Mouse (Mus musculus) ES-E14 (cell line): Measurements from ENCODE around the gene Phactr2.

Experiments
- CHD2 ChIP-seq: IDR thresholded peaks from 2 replicates; pipeline ENCODE4 v1.6.1; 2014; ENCODE audit warnings: mild to moderate bottlenecking, low read depth, low read length, inconsistent platforms
- HCFC1 ChIP-seq: IDR thresholded peaks from 2 replicates; pipeline ENCODE4 v1.6.1; 2012; ENCODE audit warnings: low read length, inconsistent platforms, borderline replicate concordance; ENCODE audit not compliant: insufficient read depth
- MAFK ChIP-seq: IDR thresholded peaks from 2 replicates; pipeline ENCODE4 v1.6.1; 2014; ENCODE audit warnings: mild to moderate bottlenecking, low read depth, low read length, inconsistent platforms; ENCODE audit not compliant: insufficient read depth
- ZC3H11A ChIP-seq: IDR thresholded peaks from 2 replicates; pipeline ENCODE4 v1.6.1; 2012; ENCODE audit warnings: low read depth, mild to moderate bottlenecking, inconsistent platforms, low read length, borderline replicate concordance
- ZNF384 ChIP-seq: IDR thresholded peaks from 2 replicates; pipeline ENCODE4 v1.6.1; 2012; ENCODE audit warnings: low read depth, low read length, inconsistent platforms

DNA sequence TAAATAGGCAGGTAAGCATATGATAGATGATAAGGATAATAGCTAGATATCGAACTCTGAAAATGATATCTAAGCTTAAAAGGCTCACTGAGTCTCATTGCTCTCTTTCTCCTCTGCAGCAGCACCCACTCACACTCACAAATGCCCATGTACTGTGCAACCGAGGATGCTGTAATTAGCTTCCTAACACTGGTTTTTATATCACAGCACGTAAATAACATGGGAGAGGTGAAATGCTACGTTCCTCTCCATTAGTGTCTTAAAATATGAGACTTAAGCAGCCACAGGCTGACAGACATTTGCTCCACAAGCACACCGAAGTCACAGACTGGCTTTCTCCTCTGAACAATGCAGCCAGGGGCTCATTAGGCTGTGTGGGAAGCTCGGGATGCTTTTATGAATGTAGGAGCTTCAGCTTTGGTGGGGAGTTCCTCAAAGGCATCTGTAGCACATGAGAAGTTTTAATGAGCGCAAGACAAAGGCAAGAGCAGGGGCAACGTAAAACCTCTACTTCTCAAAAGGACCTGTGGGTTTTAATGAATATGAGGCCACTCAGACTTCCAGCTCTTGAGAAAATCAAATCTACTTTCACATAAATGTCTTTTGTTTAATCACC, 58.6 kb downstream of the Phactr2 start:
- TF ChIP-seq CHD2 = no peak
- TF ChIP-seq HCFC1 = no peak
- no peak for TF ChIP-seq ZNF384
- no peak for TF ChIP-seq ZC3H11A
- no peak for TF ChIP-seq MAFK
